Mouse (Mus musculus) liver, embryonic 11.5 days (tissue): ENCODE data around the gene Adamts13. TPM values are rescaled to one million over a fixed set of nuclear protein-coding genes. Genes with fewer than 3 reads are reported as not detected.

Experiments used
- ATAC-seq: fragments of 200-750 bp; cut with Nextera tagmentation; replicated peaks from 2 replicates; pipeline ENCODE4 v1.8.0; 2017; ENCODE audit warnings: moderate number of reproducible peaks, mild to moderate bottlenecking, moderate TSS enrichment, moderate library complexity; ENCODE audit not compliant: low FRiP score
- DNase-seq: peaks from one replicate; pipeline ENCODE4 v3.0.0-alpha.2; 2017; ENCODE audit warnings: low spot score
- H3K27ac ChIP-seq: fragments of 300-500 bp; sonication (generic); 2 replicates; pipeline ENCODE4 v1.5.1; 2014; ENCODE audit warnings: mild to moderate bottlenecking, low read depth, low read length, control low read depth
- H3K27me3 ChIP-seq: fragments of 300-500 bp; sonication (generic); replicated peaks from 2 replicates; pipeline ENCODE4 v1.6.1; 2014; ENCODE audit warnings: low read length, mixed read lengths; ENCODE audit not compliant: control insufficient read depth, insufficient read depth
- H3K36me3 ChIP-seq: fragments of 300-500 bp; sonication (generic); 2 replicates; pipeline ENCODE4 v1.6.1; 2014; ENCODE audit warnings: mild to moderate bottlenecking, low read length, moderate library complexity, mixed read lengths; ENCODE audit not compliant: control insufficient read depth, insufficient read depth
- H3K4me1 ChIP-seq: fragments of 300-500 bp; sonication (generic); replicated peaks from 2 replicates; pipeline ENCODE4 v1.6.1; 2014; ENCODE audit warnings: low read length, mixed read lengths; ENCODE audit not compliant: control insufficient read depth, insufficient read depth
- H3K4me2 ChIP-seq: fragments of 300-500 bp; sonication (generic); 2 replicates; pipeline ENCODE4 v1.6.1; 2014; ENCODE audit warnings: mild to moderate bottlenecking, control low read depth, moderate library complexity
- H3K4me3 ChIP-seq: fragments of 300-500 bp; sonication (generic); 2 replicates; pipeline ENCODE4 v1.5.1; 2014; ENCODE audit warnings: low read depth, low read length, control low read depth
- H3K9ac ChIP-seq: fragments of 300-500 bp; sonication (generic); 2 replicates; pipeline ENCODE4 v1.6.1; 2014; ENCODE audit warnings: low read depth, low read length, control low read depth
- H3K9me3 ChIP-seq: fragments of 300-500 bp; sonication (generic); 2 replicates; pipeline ENCODE4 v1.6.1; 2016; ENCODE audit warnings: low read length, inconsistent platforms, mixed read lengths; ENCODE audit not compliant: control insufficient read depth
- WGBS: fragments of 180-500 bp; shearing (Covaris S2); extraction: QIAGEN DNeasy Blood & Tissue Kit; methylation state at CpG from one replicate; pipeline ENCODE4 v1.1.7; 2014; 5-methylcytosine and 5-hydroxymethylcytosine counted together
- polyA plus RNA-seq: library from polyadenylated mRNA; unstranded; fragments of >200 nt; fragmentation: Nextera tagmentation; extraction: Ambion mirVana; gene quantifications from 2 replicates; pipeline ENCODE4 v1.2.1, GENCODE M21; 2014

Gene Adamts13
- polyA plus RNA-seq, 1 experiment from 2014 or later = 0.63 TPM

DNA sequence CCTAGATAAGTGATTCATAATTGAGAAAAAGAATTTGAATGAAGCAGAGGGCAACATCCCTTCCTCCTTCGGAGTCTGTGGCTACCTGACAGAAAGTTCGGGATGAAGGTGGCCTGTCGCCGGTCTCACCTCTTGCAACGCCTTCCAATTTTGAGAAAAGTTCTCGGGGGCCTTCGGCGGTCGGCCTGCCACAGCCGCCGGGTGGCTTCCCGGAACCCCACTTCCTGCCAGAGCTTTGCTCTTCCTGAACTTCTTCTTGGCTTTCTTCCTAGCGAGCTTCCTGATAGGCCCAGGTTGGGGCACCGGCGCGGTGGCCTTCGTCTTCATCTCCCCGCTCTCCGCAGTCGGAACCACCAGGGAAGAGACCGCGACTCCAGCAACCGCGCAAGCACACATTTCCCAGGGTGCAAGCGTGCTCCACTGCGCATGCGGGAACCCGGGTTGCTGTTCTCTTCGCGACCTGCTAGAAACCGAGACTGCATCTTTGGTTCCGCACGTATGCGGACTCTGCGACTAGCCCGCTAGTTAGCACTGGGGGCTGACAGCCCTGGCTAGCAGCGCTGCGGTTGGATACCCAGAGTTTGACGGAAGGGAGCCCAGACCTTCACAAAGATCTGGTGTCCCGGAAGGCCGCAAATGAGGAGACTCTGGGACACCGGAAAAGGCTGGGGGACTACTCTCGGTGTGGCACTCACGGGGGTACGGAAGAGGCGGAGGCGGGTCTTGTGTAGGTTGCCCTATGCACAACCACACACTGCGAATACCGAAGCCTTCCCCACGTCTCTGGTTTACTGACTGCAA lies 9.1 kb upstream of the Adamts13 start, which contains the start of gene Rexo4:
Gene Rexo4 (minus strand): TSS at position 464 of the 801 bp plus-strand sequence.
- peak within 1 kb of the TSS; percentile 99 for H3K27ac ChIP-seq
- WGBS = under 1% methylated on average over 50 of the region's 50 CpGs
- peaks cover 8% of the 10 kb centered on the region for H3K4me1 ChIP-seq
- ATAC-seq (peak; percentile 92), DNase-seq (peak; percentile 93)
- peak within 1 kb of the TSS; percentile 91 for H3K4me2 ChIP-seq
- H3K9ac ChIP-seq = peak within 1 kb of the TSS; percentile 93
- H3K4me3 ChIP-seq = peak within 1 kb of the TSS; percentile 88
- peaks cover 17% of the 10 kb centered on the region for H3K36me3 ChIP-seq
- 0 out of 2 replicates have a peak, but pooled peaks cover 4% of the 10 kb centered on the region for H3K9me3 ChIP-seq
- no peaks in the 10 kb centered on the region for H3K27me3 ChIP-seq

DNA sequence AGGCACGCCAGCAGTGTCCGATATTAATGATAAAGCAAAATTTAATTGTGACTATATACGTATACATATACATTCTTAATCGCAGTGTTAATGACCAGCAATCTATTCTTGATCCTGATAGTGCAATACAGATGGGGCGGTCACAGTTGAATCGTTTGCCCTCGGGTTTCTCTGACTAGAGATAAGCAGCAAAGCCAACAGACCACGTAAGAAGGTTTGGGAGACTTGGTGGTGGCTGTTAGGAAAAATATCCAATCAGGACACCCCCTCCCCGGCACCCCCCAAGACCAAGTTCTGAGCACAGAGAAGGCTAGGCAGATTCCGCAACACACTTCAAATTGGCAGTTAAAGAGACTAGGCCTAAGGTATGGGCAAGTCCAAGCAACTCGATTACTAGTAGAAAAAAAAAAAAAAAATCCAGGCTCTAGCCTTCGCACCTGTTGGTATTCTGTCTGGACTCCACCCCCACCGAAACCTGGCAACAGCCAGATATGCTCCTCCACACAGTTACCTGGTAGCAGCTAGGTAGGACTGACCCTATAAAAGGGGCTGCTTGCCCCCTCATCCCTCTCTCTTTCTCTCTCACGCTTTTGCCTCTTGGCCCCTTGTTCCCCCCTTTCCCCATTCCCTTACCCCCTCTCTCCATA lies 8.4 kb upstream of the Adamts13 start:
- Histone ChIP-seq H3K27ac (peak overlapping the region; percentile 99), H3K36me3 (peaks cover 15% of the 10 kb centered on the region), H3K4me2 (peak overlapping the region; percentile 91), H3K4me1 (peaks cover 8% of the 10 kb centered on the region), H3K9ac (peak overlapping the region; percentile 93), H3K9me3 (0 out of 2 replicates have a peak, but pooled peaks cover 4% of the 10 kb centered on the region), H3K27me3 (no peaks in the 10 kb centered on the region), H3K4me3 (peak overlapping the region; percentile 88)
- ATAC-seq (no peak; the same call in none of the 2 replicates), DNase-seq (no peak)
- 15% methylated on average over 14 of the region's 14 CpGs for WGBS

DNA sequence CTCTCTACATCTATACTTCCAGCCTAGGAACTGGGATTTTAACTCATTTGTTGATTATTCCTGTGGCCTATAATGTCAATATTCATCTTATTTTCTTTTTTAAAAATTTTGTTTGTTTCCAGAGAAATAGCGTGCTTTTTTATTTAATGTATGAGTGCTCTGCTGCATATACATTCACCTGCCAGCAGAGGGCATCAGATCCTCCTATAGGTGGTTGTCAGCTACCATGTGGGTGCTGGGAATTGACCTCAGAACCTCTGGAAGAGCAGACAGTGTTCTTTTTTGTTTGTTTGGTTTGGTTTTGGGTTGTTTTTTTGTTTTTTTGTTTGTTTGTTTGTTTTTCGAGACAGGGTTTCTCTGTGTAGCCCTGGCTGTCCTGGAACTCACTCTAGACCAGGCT lies 6.0 kb upstream of the Adamts13 start:
- WGBS = 84% methylated on average over 2 of the region's 2 CpGs
- H3K9ac ChIP-seq = no peak overlapping the region
- DNase-seq = no peak

DNA sequence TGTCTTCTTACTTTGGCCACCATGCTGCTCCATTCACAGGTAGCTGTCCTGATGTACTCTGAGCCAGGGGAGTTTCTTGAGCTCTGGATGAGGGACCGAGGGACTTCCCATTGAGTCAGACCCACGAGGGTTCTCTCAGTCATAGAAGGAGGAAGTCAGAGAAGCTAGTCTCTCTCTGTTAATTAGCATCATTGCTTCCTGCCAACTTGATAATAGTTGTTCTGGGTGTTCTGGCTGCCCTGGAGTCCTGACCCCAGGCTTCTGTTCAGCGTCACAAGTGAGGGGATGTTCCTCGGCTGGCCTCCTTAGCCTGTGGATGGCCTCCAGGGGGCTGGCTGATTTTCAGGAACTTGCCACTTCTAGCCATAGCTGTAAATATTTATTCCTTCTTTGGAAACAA lies 744 bp downstream of the Adamts13 start:
- no peak for DNase-seq
- Histone ChIP-seq H3K27ac (no peak overlapping the region), H3K4me3 (no peak overlapping the region), H3K9ac (no peak overlapping the region), H3K4me1 (no peaks in the 10 kb centered on the region; the same call in 1 of the 2 replicates), H3K4me2 (no peak overlapping the region), H3K36me3 (no peaks in the 10 kb centered on the region), H3K27me3 (no peaks in the 10 kb centered on the region), H3K9me3 (no peaks in the 10 kb centered on the region)
- no peak for ATAC-seq
- 22% methylated on average over 4 of the region's 4 CpGs for WGBS

More for the DNA sequence above, 6.0 kb upstream of the Adamts13 start:
- Histone ChIP-seq H3K4me1 (peaks cover 8% of the 10 kb centered on the region), H3K9me3 (0 out of 2 replicates have a peak, but pooled peaks cover 4% of the 10 kb centered on the region), H3K27ac (no peak overlapping the region), H3K4me3 (no peak overlapping the region), H3K27me3 (no peaks in the 10 kb centered on the region), H3K4me2 (no peak overlapping the region), H3K36me3 (no peaks in the 10 kb centered on the region; the same call in 1 of the 2 replicates)
- ATAC-seq = no peak

DNA sequence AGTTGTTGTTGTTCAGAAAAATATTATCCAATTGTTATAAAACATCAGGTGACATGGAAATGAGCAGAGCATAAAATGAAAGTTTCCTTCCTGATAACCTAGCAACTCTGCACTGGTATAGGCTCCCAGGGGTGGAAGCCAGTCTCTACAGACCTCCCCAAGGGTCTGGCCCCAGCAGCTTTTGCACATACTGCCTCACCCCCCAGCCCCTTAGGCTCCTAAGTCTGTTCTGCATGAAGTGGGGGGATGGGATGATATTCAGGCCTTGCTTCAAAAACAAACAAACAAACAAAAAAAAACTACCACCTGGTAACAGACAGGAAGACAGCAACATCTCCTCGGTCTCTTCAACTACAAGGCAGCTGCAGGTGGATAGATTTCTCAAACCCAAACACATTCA lies 7.1 kb downstream of the Adamts13 start:
- Histone ChIP-seq H3K9me3 (no peaks in the 10 kb centered on the region), H3K27me3 (peaks cover 6% of the 10 kb centered on the region; the same call in 1 of the 2 replicates), H3K27ac (no peak overlapping the region), H3K36me3 (no peaks in the 10 kb centered on the region), H3K4me3 (no peak overlapping the region), H3K4me1 (no peaks in the 10 kb centered on the region), H3K9ac (no peak overlapping the region), H3K4me2 (no peak overlapping the region)
- 58% methylated on average over 1 of the region's 1 CpGs for WGBS
- DNase-seq (no peak), ATAC-seq (no peak)

DNA sequence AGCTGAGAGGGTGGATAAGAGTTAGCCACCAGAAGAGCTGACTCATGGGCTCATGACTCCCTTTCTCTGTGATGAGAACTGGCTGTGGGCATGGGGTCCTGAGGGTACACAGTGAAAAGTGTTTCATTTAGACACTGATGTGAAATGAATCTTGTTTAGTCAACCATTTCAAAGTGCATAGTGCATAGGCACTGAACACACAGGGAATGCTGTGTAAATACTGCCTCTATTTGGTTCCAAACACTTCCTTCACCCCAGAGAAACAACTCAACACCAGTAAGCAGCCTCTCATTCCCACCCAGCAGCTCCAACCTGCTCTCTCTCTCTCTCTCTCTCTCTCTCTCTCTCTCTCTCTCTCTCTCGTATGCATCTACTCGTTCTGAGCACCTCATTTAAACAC lies 11.0 kb downstream of the Adamts13 start:
- 59% methylated on average over 2 of the region's 2 CpGs for WGBS
- Histone ChIP-seq H3K9me3 (no peaks in the 10 kb centered on the region), H3K36me3 (no peaks in the 10 kb centered on the region), H3K4me2 (no peak overlapping the region), H3K4me3 (no peak overlapping the region), H3K4me1 (no peaks in the 10 kb centered on the region), H3K27ac (no peak overlapping the region), H3K9ac (no peak overlapping the region), H3K27me3 (peaks cover 6% of the 10 kb centered on the region; the same call in 1 of the 2 replicates)
- DNase-seq = no peak
- ATAC-seq = no peak

DNA sequence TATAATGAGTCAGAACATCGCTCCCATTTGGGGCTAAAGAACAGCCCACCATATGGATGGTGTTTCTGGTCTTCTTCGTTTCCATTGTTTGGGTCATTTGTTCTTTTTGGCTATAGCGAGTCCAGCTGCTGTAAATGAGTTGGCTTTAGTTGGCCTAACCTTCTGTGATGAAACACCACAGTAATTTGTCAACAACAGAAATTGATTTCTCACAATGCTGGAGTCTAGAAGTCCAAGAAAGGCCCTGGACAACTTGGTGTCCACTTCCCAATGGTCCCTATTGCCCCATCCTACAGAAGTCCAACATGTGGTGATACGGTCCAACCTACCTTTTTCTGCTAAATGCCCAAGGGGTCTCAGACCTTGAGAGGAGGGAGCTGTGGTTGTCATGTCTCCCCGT lies 11.4 kb downstream of the Adamts13 start:
- 82% methylated on average over 5 of the region's 5 CpGs for WGBS
- H3K36me3 ChIP-seq = no peaks in the 10 kb centered on the region
- no peak overlapping the region for H3K27ac ChIP-seq
- no peaks in the 10 kb centered on the region for H3K4me1 ChIP-seq
- H3K9me3 ChIP-seq = no peaks in the 10 kb centered on the region
- H3K4me2 ChIP-seq = no peak overlapping the region
- peaks cover 6% of the 10 kb centered on the region; the same call in 1 of the 2 replicates for H3K27me3 ChIP-seq
- no peak for ATAC-seq
- no peak for DNase-seq
- H3K9ac ChIP-seq = no peak overlapping the region
- H3K4me3 ChIP-seq = no peak overlapping the region

DNA sequence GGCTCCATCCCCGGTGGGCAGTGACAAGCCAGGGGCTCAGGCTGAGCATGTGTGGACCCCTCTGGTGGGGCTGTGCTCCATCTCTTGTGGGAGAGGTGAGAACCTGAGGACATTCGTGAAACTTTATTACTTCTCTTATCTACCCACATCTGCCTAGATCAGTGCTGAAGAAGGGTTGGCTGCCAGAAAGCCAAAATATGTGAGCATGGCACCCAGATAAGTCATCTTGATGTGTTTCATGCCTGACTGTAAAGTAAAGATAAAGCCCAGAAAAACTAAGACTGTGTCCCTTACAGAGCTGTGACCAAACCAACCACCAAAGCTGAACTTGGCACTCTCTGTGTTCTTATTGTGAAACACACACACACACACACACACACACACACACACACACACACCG lies 20.7 kb downstream of the Adamts13 start:
- H3K4me2 ChIP-seq = no peak overlapping the region
- H3K9me3 ChIP-seq = no peaks in the 10 kb centered on the region
- no peak for ATAC-seq
- no peaks in the 10 kb centered on the region for H3K27me3 ChIP-seq
- no peaks in the 10 kb centered on the region for H3K36me3 ChIP-seq
- H3K4me1 ChIP-seq = no peaks in the 10 kb centered on the region
- H3K4me3 ChIP-seq = no peak overlapping the region
- H3K27ac ChIP-seq = no peak overlapping the region
- H3K9ac ChIP-seq = no peak overlapping the region
- no peak for DNase-seq
- 61% methylated on average over 3 of the region's 3 CpGs for WGBS
